Mouse (Mus musculus) forebrain, embryonic 11.5 days (tissue): Measurements from ENCODE around the gene Cenpx. TPM values are rescaled to one million over a fixed set of nuclear protein-coding genes. Genes with fewer than 3 reads are reported as not detected.

Source experiments
- ATAC-seq: fragments of 200-750 bp; cut with Nextera tagmentation; replicated peaks from 2 replicates; pipeline ENCODE4 v1.8.0; 2017; ENCODE audit warnings: moderate TSS enrichment; ENCODE audit not compliant: low FRiP score
- DNase-seq: peaks from one replicate; pipeline ENCODE4 v3.0.0-alpha.2; 2017; ENCODE audit warnings: low spot score
- H3K27ac ChIP-seq: fragments of 300-500 bp; sonication (generic); 2 replicates; pipeline ENCODE4 v1.5.1; 2014; ENCODE audit warnings: low read depth, low read length
- H3K27me3 ChIP-seq: fragments of 300-500 bp; sonication (generic); 2 replicates; pipeline ENCODE4 v1.6.1; 2014; ENCODE audit warnings: mild to moderate bottlenecking, low read length, mixed read lengths; ENCODE audit not compliant: control insufficient read depth, insufficient read depth
- H3K36me3 ChIP-seq: fragments of 300-500 bp; sonication (generic); 2 replicates; pipeline ENCODE4 v1.6.1; 2014; ENCODE audit warnings: mild to moderate bottlenecking, low read length, moderate library complexity, mixed read lengths; ENCODE audit not compliant: control insufficient read depth, insufficient read depth
- H3K4me1 ChIP-seq: fragments of 300-500 bp; sonication (generic); replicated peaks from 2 replicates; pipeline ENCODE4 v1.6.1; 2014; ENCODE audit warnings: low read length, mixed read lengths; ENCODE audit not compliant: control insufficient read depth, insufficient read depth
- H3K4me2 ChIP-seq: fragments of 300-500 bp; sonication (generic); 2 replicates; pipeline ENCODE4 v1.6.1; 2014; ENCODE audit warnings: low read depth, mild to moderate bottlenecking, low read length, moderate library complexity, mixed read lengths; ENCODE audit not compliant: severe bottlenecking
- H3K4me3 ChIP-seq: fragments of 300-500 bp; sonication (generic); 2 replicates; pipeline ENCODE4 v1.5.1; 2014; ENCODE audit warnings: low read depth, low read length
- H3K9ac ChIP-seq: fragments of 300-500 bp; sonication (generic); 2 replicates; pipeline ENCODE4 v1.6.1; 2014; ENCODE audit warnings: low read length
- H3K9me3 ChIP-seq: fragments of 300-500 bp; sonication (generic); 2 replicates; pipeline ENCODE4 v1.6.1; 2016; ENCODE audit warnings: low read length, mixed read lengths; ENCODE audit not compliant: control insufficient read depth
- WGBS: fragments of 180-500 bp; shearing (Covaris S2); extraction: QIAGEN DNeasy Blood & Tissue Kit; methylation state at CpG from one replicate; pipeline ENCODE4 v1.1.7; 2014; 5-methylcytosine and 5-hydroxymethylcytosine counted together
- polyA plus RNA-seq: library from polyadenylated mRNA; unstranded; fragments of >200 nt; fragmentation: Nextera tagmentation; extraction: Ambion mirVana; gene quantifications from 2 replicates; pipeline ENCODE4 v1.2.1, GENCODE M21; 2014

The Cenpx gene
- polyA plus RNA-seq, 1 experiment from 2014 or later, result 121 TPM

- no peak overlapping the region for H3K9ac ChIP-seq
- WGBS, result 85% methylated on average over 2 of the region's 2 CpGs
Observed at GRCm38 (mm10) chr11:120709551-120709950, 4.0 kb downstream of the Cenpx start.

GRCm38 (mm10) chr11:120707969-120708368 is 5.6 kb downstream of the Cenpx start:
- H3K9ac ChIP-seq, result no peak overlapping the region; the same call in 1 of the 2 replicates
- H3K4me2 ChIP-seq, result no peak overlapping the region
- H3K4me3 ChIP-seq, result no peak overlapping the region
- peaks cover 35% of the 10 kb centered on the region for H3K4me1 ChIP-seq
- H3K36me3 ChIP-seq, result no peaks in the 10 kb centered on the region
- H3K9me3 ChIP-seq, result no peaks in the 10 kb centered on the region
- H3K27me3 ChIP-seq, result no peaks in the 10 kb centered on the region
- DNase-seq, result no peak
- no peak for ATAC-seq
- no peak overlapping the region for H3K27ac ChIP-seq
- 46% methylated on average over 5 of the region's 5 CpGs for WGBS

More at GRCm38 (mm10) chr11:120709551-120709950, 4.0 kb downstream of the Cenpx start:
- Histone ChIP-seq H3K27me3 (no peaks in the 10 kb centered on the region), H3K9me3 (no peaks in the 10 kb centered on the region), H3K27ac (no peak overlapping the region), H3K4me2 (no peak overlapping the region), H3K4me1 (peaks cover 33% of the 10 kb centered on the region), H3K36me3 (no peaks in the 10 kb centered on the region), H3K4me3 (no peak overlapping the region)
- DNase-seq, result no peak
- ATAC-seq, result no peak

- peaks cover 32% of the 10 kb centered on the region for H3K4me1 ChIP-seq
- H3K36me3 ChIP-seq, result no peaks in the 10 kb centered on the region
- ATAC-seq, result peak; percentile 31; the same call in 1 of the 2 replicates
- H3K9ac ChIP-seq, result peak overlapping the region; percentile 24; the same call in 1 of the 2 replicates
- 0 out of 2 replicates have a peak overlapping the region, but pooled peaks have one; percentile 18 for H3K4me2 ChIP-seq
- H3K4me3 ChIP-seq, result no peak overlapping the region
- peak overlapping the region; percentile 53 for H3K27ac ChIP-seq
- H3K27me3 ChIP-seq, result no peaks in the 10 kb centered on the region
- DNase-seq, result peak; percentile 67
- WGBS, result under 1% methylated on average over 11 of the region's 12 CpGs
- no peaks in the 10 kb centered on the region for H3K9me3 ChIP-seq
Observed at GRCm38 (mm10) chr11:120707225-120707624, 6.3 kb downstream of the Cenpx start.

- no peak overlapping the region for H3K27ac ChIP-seq
- no peaks in the 10 kb centered on the region for H3K9me3 ChIP-seq
- H3K4me2 ChIP-seq, result no peak overlapping the region
- peaks cover 32% of the 10 kb centered on the region for H3K4me1 ChIP-seq
- no peaks in the 10 kb centered on the region for H3K36me3 ChIP-seq
- H3K4me3 ChIP-seq, result no peak overlapping the region
- no peaks in the 10 kb centered on the region for H3K27me3 ChIP-seq
- DNase-seq (no peak), ATAC-seq (no peak)
- H3K9ac ChIP-seq, result no peak overlapping the region
- 66% methylated on average over 5 of the region's 5 CpGs for WGBS
Observed at GRCm38 (mm10) chr11:120706120-120706519, 7.4 kb downstream of the Cenpx start.

GRCm38 (mm10) chr11:120704486-120705325 is 8.8 kb downstream of the Cenpx start:
- ATAC-seq, result 0 out of 2 replicates have a peak, but pooled peaks have one; percentile 6
- no peaks in the 10 kb centered on the region for H3K27me3 ChIP-seq
- H3K9ac ChIP-seq, result peak overlapping the region; percentile 35; the same call in 1 of the 2 replicates
- peak; percentile 52 for DNase-seq
- H3K4me1 ChIP-seq, result peaks cover 32% of the 10 kb centered on the region
- H3K27ac ChIP-seq, result no peak overlapping the region
- H3K4me2 ChIP-seq, result no peak overlapping the region
- WGBS, result 17% methylated on average over 8 of the region's 8 CpGs
- H3K36me3 ChIP-seq, result no peaks in the 10 kb centered on the region
- H3K9me3 ChIP-seq, result no peaks in the 10 kb centered on the region
- no peak overlapping the region for H3K4me3 ChIP-seq

GRCm38 (mm10) chr11:120703696-120704454 is 9.7 kb downstream of the Cenpx start:
- Histone ChIP-seq H3K4me2 (no peak overlapping the region), H3K27me3 (no peaks in the 10 kb centered on the region), H3K4me3 (no peak overlapping the region), H3K9me3 (no peaks in the 10 kb centered on the region), H3K4me1 (peaks cover 32% of the 10 kb centered on the region), H3K27ac (0 out of 2 replicates have a peak overlapping the region, but pooled peaks have one; percentile 12), H3K36me3 (no peaks in the 10 kb centered on the region), H3K9ac (peak overlapping the region; percentile 35; the same call in 1 of the 2 replicates)
- no peak for ATAC-seq
- WGBS, result 43% methylated on average over 15 of the region's 15 CpGs
- DNase-seq, result no peak

- Histone ChIP-seq H3K4me2 (no peak overlapping the region), H3K4me1 (peaks cover 5% of the 10 kb centered on the region; the same call in 1 of the 2 replicates), H3K9ac (no peak overlapping the region), H3K27ac (no peak overlapping the region), H3K9me3 (no peaks in the 10 kb centered on the region), H3K4me3 (no peak overlapping the region), H3K36me3 (no peaks in the 10 kb centered on the region; the same call in 1 of the 2 replicates), H3K27me3 (no peaks in the 10 kb centered on the region)
- 77% methylated on average over 10 of the region's 10 CpGs for WGBS
- ATAC-seq, result no peak
- no peak for DNase-seq
Observed at GRCm38 (mm10) chr11:120697741-120698140, 15.8 kb downstream of the Cenpx start.

GRCm38 (mm10) chr11:120696568-120696967 is 17.0 kb downstream of the Cenpx start:
- ATAC-seq, result no peak
- H3K36me3 ChIP-seq, result no peaks in the 10 kb centered on the region; the same call in 1 of the 2 replicates
- no peak overlapping the region for H3K27ac ChIP-seq

More at GRCm38 (mm10) chr11:120696568-120696967, 17.0 kb downstream of the Cenpx start:
- Histone ChIP-seq H3K4me1 (peaks cover 5% of the 10 kb centered on the region; the same call in 1 of the 2 replicates), H3K27me3 (no peaks in the 10 kb centered on the region), H3K9ac (no peak overlapping the region), H3K4me3 (no peak overlapping the region), H3K4me2 (no peak overlapping the region), H3K9me3 (no peaks in the 10 kb centered on the region)
- 91% methylated on average over 6 of the region's 6 CpGs for WGBS
- no peak for DNase-seq
